Comparison of ENCODE assay signal across 28 mouse cellular contexts in genomic region chr6:149457324-149457723, GRCm38 (mm10). TPM values are rescaled to one million over a fixed set of nuclear protein-coding genes. Genes with fewer than 3 reads are reported as not detected.
"Had no signal": no experiment of that assay in that cellular context is flagged by ENCODE, and none has a peak within 500 bp of the region (broad histone marks: within the 10 kb centered on the region; RNA-seq: fewer than 3 reads in every experiment).

No protein-coding gene starts in this region.

- H3K4me2 ChIP-seq: heart, embryonic 11.5 days; heart, embryonic 13.5 days; heart, embryonic 15.5 days; hindbrain, embryonic 12.5 days; hindbrain, embryonic 14.5 days; kidney, embryonic 15.5 days; limb, embryonic 13.5 days; limb, embryonic 15.5 days; liver, embryonic 12.5 days had no signal

- ATAC-seq: forebrain, postnatal 0 days; hindbrain, postnatal 0 days; liver, embryonic 12.5 days had no signal

- H3K4me1 ChIP-seq: heart, embryonic 13.5 days; heart, embryonic 15.5 days; hindbrain, embryonic 12.5 days; kidney, embryonic 15.5 days; limb, embryonic 13.5 days; limb, embryonic 15.5 days; liver, embryonic 12.5 days had no signal

- H3K9me3 ChIP-seq: heart, embryonic 13.5 days; heart, embryonic 15.5 days; hindbrain, embryonic 12.5 days; kidney, embryonic 15.5 days; limb, embryonic 13.5 days; limb, embryonic 15.5 days; liver, embryonic 12.5 days had no signal

- H3K4me3 ChIP-seq: heart, adult 2 months; heart, embryonic 13.5 days; heart, embryonic 15.5 days; hindbrain, embryonic 12.5 days; kidney, embryonic 15.5 days; limb, embryonic 13.5 days; limb, embryonic 15.5 days; liver, embryonic 12.5 days had no signal

- H3K9ac ChIP-seq: forebrain, postnatal 0 days; heart, embryonic 13.5 days; heart, embryonic 15.5 days; hindbrain, embryonic 12.5 days; hindbrain, embryonic 14.5 days; kidney, embryonic 15.5 days; limb, embryonic 13.5 days; limb, embryonic 15.5 days; liver, embryonic 12.5 days; liver, embryonic 14.5 days had no signal

- H3K36me3 ChIP-seq: heart, embryonic 13.5 days; heart, embryonic 15.5 days; hindbrain, embryonic 12.5 days; kidney, embryonic 15.5 days; limb, embryonic 13.5 days; limb, embryonic 15.5 days; liver, embryonic 12.5 days had no signal

- DNase-seq: forebrain, postnatal 0 days; gastrocnemius, postnatal 14 days; gastrocnemius, postnatal 36 days; heart, adult 11 months; heart, adult 2 months; heart, postnatal 14 days; heart, postnatal 36 days; kidney, adult 11 months; kidney, adult 2 months; kidney, adult 9 months; kidney, postnatal 10 days; kidney, postnatal 25 days; kidney, postnatal 4 days; layer of hippocampus, adult 9-11 months; layer of hippocampus, postnatal 36 days; left cerebral cortex, postnatal 4 days had no signal

- H3K27me3 ChIP-seq: heart, embryonic 13.5 days; heart, embryonic 15.5 days; hindbrain, embryonic 12.5 days; kidney, embryonic 15.5 days; limb, embryonic 13.5 days; limb, embryonic 15.5 days; liver, embryonic 12.5 days had no signal

- H3K27ac ChIP-seq: heart, adult 2 months; heart, embryonic 13.5 days; heart, embryonic 15.5 days; hindbrain, embryonic 12.5 days; hindbrain, embryonic 14.5 days; hindbrain, postnatal 0 days; kidney, embryonic 15.5 days; limb, embryonic 13.5 days; limb, embryonic 15.5 days; liver, embryonic 12.5 days; liver, embryonic 14.5 days had no signal

RNA-seq across cellular contexts. Expression of gene Bicd1, which starts 48.6 kb away (rescaled TPM):
- polyA plus RNA-seq: liver, adult 2 months had no signal
